Mouse (Mus musculus) midbrain, embryonic 11.5 days (tissue): ENCODE results near the gene Cib3. TPM values are rescaled to one million over a fixed set of nuclear protein-coding genes. Genes with fewer than 3 reads are reported as not detected.

Experiments
- ATAC-seq: fragments of 200-750 bp; cut with Nextera tagmentation; 2 replicates; pipeline ENCODE4 v1.8.0; 2017; ENCODE audit warnings: moderate TSS enrichment, moderate library complexity; ENCODE audit not compliant: low FRiP score
- DNase-seq: peaks from one replicate; pipeline ENCODE4 v3.0.0; 2015; ENCODE audit warnings: low spot score; ENCODE audit errors: missing footprints
- H3K27ac ChIP-seq: fragments of 300-500 bp; sonication (generic); 2 replicates; pipeline ENCODE4 v1.5.1; 2014; ENCODE audit warnings: low read depth, low read length
- H3K27me3 ChIP-seq: fragments of 300-500 bp; sonication (generic); 2 replicates; pipeline ENCODE4 v1.6.1; 2014; ENCODE audit warnings: mild to moderate bottlenecking, low read length, moderate library complexity, mixed read lengths; ENCODE audit not compliant: control insufficient read depth, insufficient read depth
- H3K36me3 ChIP-seq: fragments of 300-500 bp; sonication (generic); 2 replicates; pipeline ENCODE4 v1.6.1; 2014; ENCODE audit warnings: mild to moderate bottlenecking, low read length, moderate library complexity, mixed read lengths; ENCODE audit not compliant: control insufficient read depth, insufficient read depth
- H3K4me1 ChIP-seq: fragments of 300-500 bp; sonication (generic); 2 replicates; pipeline ENCODE4 v1.6.1; 2014; ENCODE audit warnings: low read length; ENCODE audit not compliant: control insufficient read depth, insufficient read depth
- H3K4me2 ChIP-seq: fragments of 300-500 bp; sonication (generic); 2 replicates; pipeline ENCODE4 v1.6.1; 2014; ENCODE audit warnings: mild to moderate bottlenecking, moderate library complexity
- H3K4me3 ChIP-seq: fragments of 300-500 bp; sonication (generic); 2 replicates; pipeline ENCODE4 v1.5.1; 2014; ENCODE audit warnings: low read depth, low read length
- H3K9ac ChIP-seq: fragments of 300-500 bp; sonication (generic); 2 replicates; pipeline ENCODE4 v1.6.1; 2014; ENCODE audit warnings: low read length
- H3K9me3 ChIP-seq: fragments of 300-500 bp; sonication (generic); 2 replicates; pipeline ENCODE4 v1.6.1; 2016; ENCODE audit warnings: low read length; ENCODE audit not compliant: control insufficient read depth
- WGBS: fragments of 180-500 bp; shearing (Covaris S2); extraction: QIAGEN DNeasy Blood & Tissue Kit; methylation state at CpG from one replicate; pipeline ENCODE4 v1.1.7; 2014; 5-methylcytosine and 5-hydroxymethylcytosine counted together
- polyA plus RNA-seq: library from polyadenylated mRNA; unstranded; fragments of >200 nt; fragmentation: Nextera tagmentation; extraction: Ambion mirVana; gene quantifications from 2 replicates; pipeline ENCODE4 v1.2.1, GENCODE M21; 2014

Gene Cib3
- not detected in 2 replicates for polyA plus RNA-seq

DNA sequence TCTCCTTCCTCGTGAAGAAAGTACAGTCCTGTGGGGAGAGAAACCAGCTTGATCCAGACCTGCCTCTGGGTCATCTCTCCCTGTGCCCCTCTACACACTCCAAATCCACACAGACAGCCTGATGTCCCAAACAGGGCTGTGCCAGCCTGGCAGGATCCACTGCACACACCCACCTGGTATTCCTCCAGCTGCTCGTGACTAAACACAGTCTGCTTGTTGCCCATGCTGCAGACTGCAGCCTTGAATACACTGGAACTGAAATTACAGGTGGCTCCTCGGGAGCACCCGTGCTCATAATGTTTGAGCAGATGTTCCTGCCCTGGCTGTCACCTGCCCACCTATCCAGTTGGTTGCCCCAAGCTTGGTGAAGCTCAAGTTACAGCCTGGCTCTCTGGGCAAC lies at the start of gene Cib3:
Gene Cib3 (minus strand): TSS at position 87 of the 400 bp plus-strand sequence.
- DNase-seq (no peak), ATAC-seq (no peak)
- no peaks in the 10 kb centered on the region for H3K9me3 ChIP-seq
- H3K27ac ChIP-seq: no peak within 1 kb of the TSS
- no peak within 1 kb of the TSS for H3K9ac ChIP-seq
- H3K4me1 ChIP-seq: no peaks in the 10 kb centered on the region
- no peak within 1 kb of the TSS for H3K4me3 ChIP-seq
- no peak within 1 kb of the TSS for H3K4me2 ChIP-seq
- WGBS: 72% methylated on average over 4 of the region's 4 CpGs
- H3K36me3 ChIP-seq: no peaks in the 10 kb centered on the region
- H3K27me3 ChIP-seq: no peaks in the 10 kb centered on the region

- WGBS: 46% methylated on average over 5 of the region's 5 CpGs
- no peak for ATAC-seq
- H3K4me1 ChIP-seq: no peaks in the 10 kb centered on the region
- no peak overlapping the region for H3K4me3 ChIP-seq
- DNase-seq: no peak
- H3K36me3 ChIP-seq: peaks cover 2% of the 10 kb centered on the region; the same call in 1 of the 2 replicates
- H3K4me2 ChIP-seq: no peak overlapping the region
- no peak overlapping the region for H3K27ac ChIP-seq
- no peaks in the 10 kb centered on the region for H3K9me3 ChIP-seq
- no peaks in the 10 kb centered on the region for H3K27me3 ChIP-seq
- H3K9ac ChIP-seq: no peak overlapping the region
Measured at GRCm38 (mm10) chr8:72261872-72262271, 49.2 kb upstream of the Cib3 start.

DNA sequence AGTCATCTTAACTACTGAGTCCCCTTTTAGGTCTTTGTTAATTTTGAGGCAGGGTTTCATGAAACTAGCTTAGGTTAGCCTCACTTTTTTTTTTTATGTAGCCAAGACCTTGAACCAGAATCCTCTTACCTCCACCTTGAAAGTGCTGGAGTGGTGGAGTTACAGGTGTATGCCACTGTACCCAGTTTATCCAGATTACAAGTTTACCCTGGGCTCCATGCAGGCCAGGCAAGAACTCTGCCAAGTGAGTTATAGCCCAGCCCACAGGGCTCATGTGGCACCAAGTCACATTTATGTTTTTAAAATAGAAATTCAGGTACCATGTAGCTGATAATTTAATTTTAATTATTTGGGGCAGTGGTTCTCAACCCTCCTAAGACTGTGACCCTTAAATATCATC lies 48.8 kb upstream of the Cib3 start:
- H3K9me3 ChIP-seq: no peaks in the 10 kb centered on the region
- H3K27ac ChIP-seq: no peak overlapping the region
- ATAC-seq: 0 out of 2 replicates have a peak, but pooled peaks have one; percentile 20
- no peaks in the 10 kb centered on the region for H3K4me1 ChIP-seq
- no peak overlapping the region for H3K4me2 ChIP-seq
- H3K27me3 ChIP-seq: no peaks in the 10 kb centered on the region
- peaks cover 2% of the 10 kb centered on the region; the same call in 1 of the 2 replicates for H3K36me3 ChIP-seq
- H3K4me3 ChIP-seq: no peak overlapping the region
- H3K9ac ChIP-seq: no peak overlapping the region
- DNase-seq: no peak

- no peak overlapping the region for H3K9ac ChIP-seq
- no peak overlapping the region for H3K4me3 ChIP-seq
- no peaks in the 10 kb centered on the region for H3K27me3 ChIP-seq
- ATAC-seq (peak; percentile 66; the same call in 1 of the 2 replicates), DNase-seq (peak; percentile 86)
- H3K4me1 ChIP-seq: no peaks in the 10 kb centered on the region
- no peak overlapping the region for H3K27ac ChIP-seq
- H3K9me3 ChIP-seq: no peaks in the 10 kb centered on the region
- WGBS: 28% methylated on average over 2 of the region's 2 CpGs
- peaks cover 2% of the 10 kb centered on the region; the same call in 1 of the 2 replicates for H3K36me3 ChIP-seq
- H3K4me2 ChIP-seq: no peak overlapping the region
Measured at GRCm38 (mm10) chr8:72261019-72261418, 48.4 kb upstream of the Cib3 start.

GRCm38 (mm10) chr8:72260585-72260984 lies 47.9 kb upstream of the Cib3 start:
- ATAC-seq (no peak), DNase-seq (no peak)
- no peak overlapping the region for H3K4me2 ChIP-seq
- H3K27me3 ChIP-seq: no peaks in the 10 kb centered on the region
- H3K9me3 ChIP-seq: no peaks in the 10 kb centered on the region
- 70% methylated on average over 4 of the region's 4 CpGs for WGBS
- no peaks in the 10 kb centered on the region for H3K4me1 ChIP-seq
- no peak overlapping the region for H3K27ac ChIP-seq
- H3K9ac ChIP-seq: no peak overlapping the region
- H3K4me3 ChIP-seq: no peak overlapping the region
- peaks cover 2% of the 10 kb centered on the region; the same call in 1 of the 2 replicates for H3K36me3 ChIP-seq

DNA sequence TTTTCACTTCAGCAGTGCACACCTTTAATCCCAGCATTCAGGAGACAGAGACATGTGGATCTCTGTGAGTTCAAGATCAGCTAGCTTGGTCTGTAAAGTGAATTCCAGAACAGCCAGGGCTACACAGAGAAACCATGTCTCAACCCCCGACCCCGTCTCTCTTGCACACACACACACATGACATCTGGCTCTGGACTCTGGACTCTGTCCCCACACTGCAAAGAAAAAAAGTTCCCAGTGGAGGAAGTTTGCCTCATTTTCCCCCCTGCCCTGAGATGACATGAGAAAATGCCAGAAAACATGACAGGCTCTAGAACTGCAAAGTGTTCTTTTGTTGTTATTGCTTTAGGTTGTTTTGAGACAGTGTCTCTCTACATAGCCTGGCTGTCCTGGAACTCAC lies 47.2 kb upstream of the Cib3 start:
- no peak overlapping the region for H3K4me2 ChIP-seq
- H3K36me3 ChIP-seq: peaks cover 2% of the 10 kb centered on the region; the same call in 1 of the 2 replicates
- WGBS: 59% methylated on average over 2 of the region's 2 CpGs
- H3K4me1 ChIP-seq: no peaks in the 10 kb centered on the region
- no peaks in the 10 kb centered on the region for H3K9me3 ChIP-seq
- DNase-seq (no peak), ATAC-seq (no peak)
- H3K27me3 ChIP-seq: no peaks in the 10 kb centered on the region
- H3K4me3 ChIP-seq: no peak overlapping the region
- H3K9ac ChIP-seq: no peak overlapping the region
- no peak overlapping the region for H3K27ac ChIP-seq

DNA sequence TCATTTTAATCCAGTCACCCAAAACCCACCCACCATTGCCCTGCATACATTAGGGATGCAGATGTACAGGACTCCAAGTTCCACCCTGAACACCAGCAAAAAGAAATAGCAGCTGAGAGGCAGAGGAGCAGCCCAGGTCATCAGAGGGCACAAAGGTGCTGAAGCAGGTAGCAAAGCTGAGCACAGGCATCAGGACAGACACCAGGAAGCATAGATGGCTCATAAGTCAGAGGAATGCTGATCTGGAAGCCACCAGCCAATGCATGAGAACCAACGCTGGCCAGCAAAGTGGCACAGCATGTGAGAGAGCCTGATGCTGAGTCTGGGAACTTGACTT lies 45.2 kb upstream of the Cib3 start:
- Histone ChIP-seq H3K9me3 (no peaks in the 10 kb centered on the region), H3K27ac (no peak overlapping the region), H3K36me3 (peaks cover 2% of the 10 kb centered on the region; the same call in 1 of the 2 replicates), H3K9ac (no peak overlapping the region), H3K4me3 (no peak overlapping the region), H3K4me2 (no peak overlapping the region), H3K27me3 (no peaks in the 10 kb centered on the region), H3K4me1 (no peaks in the 10 kb centered on the region)
- ATAC-seq: no peak
- DNase-seq: no peak
- 91% methylated on average over 1 of the region's 1 CpGs for WGBS

GRCm38 (mm10) chr8:72257171-72257901 lies 44.7 kb upstream of the Cib3 start:
- no peak overlapping the region for H3K9ac ChIP-seq
- no peak overlapping the region for H3K27ac ChIP-seq
- H3K4me1 ChIP-seq: no peaks in the 10 kb centered on the region
- DNase-seq (peak; percentile 85), ATAC-seq (peak; percentile 41; the same call in 1 of the 2 replicates)
- H3K36me3 ChIP-seq: peaks cover 2% of the 10 kb centered on the region; the same call in 1 of the 2 replicates
- H3K9me3 ChIP-seq: no peaks in the 10 kb centered on the region
- no peaks in the 10 kb centered on the region for H3K27me3 ChIP-seq
- no peak overlapping the region for H3K4me3 ChIP-seq
- 60% methylated on average over 7 of the region's 7 CpGs for WGBS
- no peak overlapping the region for H3K4me2 ChIP-seq

DNA sequence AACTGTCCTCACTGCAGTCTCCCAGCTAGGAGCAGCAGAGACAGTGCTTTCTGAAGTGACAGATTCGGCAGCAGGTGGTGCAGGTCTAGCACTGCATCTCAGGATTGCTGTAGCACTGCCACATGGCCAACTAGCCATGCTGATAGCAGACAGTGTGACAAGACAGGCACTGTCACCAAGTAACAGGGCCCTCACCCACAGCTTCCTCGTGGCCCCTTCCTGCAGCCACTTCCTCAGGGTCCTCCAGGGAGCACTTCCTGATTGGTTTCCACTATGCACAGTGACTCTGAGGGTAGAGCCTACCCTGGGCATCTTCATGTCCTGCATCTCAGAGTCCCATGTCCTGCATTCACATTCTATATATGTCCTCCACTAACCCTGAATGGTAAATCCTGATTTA lies 32.0 kb upstream of the Cib3 start:
- H3K4me3 ChIP-seq: no peak overlapping the region
- no peak overlapping the region for H3K27ac ChIP-seq
- H3K4me2 ChIP-seq: no peak overlapping the region
- no peaks in the 10 kb centered on the region for H3K36me3 ChIP-seq
- no peaks in the 10 kb centered on the region for H3K9me3 ChIP-seq
- H3K27me3 ChIP-seq: no peaks in the 10 kb centered on the region
- WGBS: 82% methylated on average over 2 of the region's 2 CpGs
- ATAC-seq: no peak
- no peak overlapping the region for H3K9ac ChIP-seq
- H3K4me1 ChIP-seq: peaks cover 6% of the 10 kb centered on the region
- no peak for DNase-seq
